In the genomic region with DNA sequence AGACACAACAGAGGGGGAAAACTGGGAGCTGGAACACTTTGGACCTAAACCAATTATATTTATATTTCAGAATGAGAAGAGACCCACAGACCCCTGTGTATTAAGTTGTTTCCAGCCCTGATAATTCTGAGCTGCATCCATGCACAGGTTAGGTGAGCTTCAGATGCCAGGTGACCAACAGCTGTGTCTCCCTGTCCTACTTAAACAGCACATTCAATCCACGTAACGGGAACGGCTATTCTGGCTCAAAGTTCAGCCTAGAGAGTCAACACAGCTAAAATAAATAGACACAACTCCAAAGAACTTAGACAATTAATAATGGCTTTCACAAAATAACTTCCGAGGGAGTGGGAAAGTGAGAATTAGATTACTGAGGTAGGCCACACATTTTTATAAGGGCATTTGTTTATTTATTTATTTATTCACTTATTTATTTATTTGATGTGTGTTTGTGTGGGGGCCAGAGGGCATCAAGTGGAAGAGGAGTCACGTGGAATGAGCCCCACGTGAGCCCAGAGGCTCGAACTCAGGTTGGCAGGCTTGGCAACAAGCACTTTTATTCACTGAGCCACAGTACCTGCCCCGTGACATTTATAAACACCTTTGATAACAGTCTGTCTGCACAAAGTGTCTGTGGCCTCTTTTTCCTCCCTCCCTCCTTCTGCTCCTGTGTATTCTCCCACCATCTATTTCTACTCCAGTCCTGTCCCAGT, we compare ENCODE assay signal across 26 mouse cellular contexts. TPM values are rescaled to one million over a fixed set of nuclear protein-coding genes. Genes with fewer than 3 reads are reported as not detected.
"Had no signal": no experiment of that assay in that cellular context is flagged by ENCODE, and none has a peak within 500 bp of the region (broad histone marks: within the 10 kb centered on the region; RNA-seq: fewer than 3 reads in every experiment).

No protein-coding gene starts in this region.

- H3K4me2 ChIP-seq: heart, embryonic 11.5 days; hindbrain, embryonic 12.5 days; hindbrain, embryonic 14.5 days; intestine, embryonic 15.5 days; limb, embryonic 12.5 days; liver, embryonic 13.5 days had no signal

- H3K36me3 ChIP-seq: hindbrain, embryonic 10.5 days; hindbrain, embryonic 12.5 days; intestine, embryonic 15.5 days; limb, embryonic 10.5 days; limb, embryonic 12.5 days; liver, embryonic 13.5 days had no signal

- ATAC-seq: forebrain, postnatal 0 days; hindbrain, embryonic 16.5 days; inflammation-experienced regulatory T-cells, adult 6 months; intestine, embryonic 15.5 days; intestine, postnatal 0 days had no signal

- DNase-seq: forebrain, postnatal 0 days; gastrocnemius, adult 2 months; gastrocnemius, postnatal 10 days; gastrocnemius, postnatal 25 days; heart, adult 2 months; heart, postnatal 10 days; heart, postnatal 4 days; kidney, adult 18-20 months; kidney, adult 8-10 months; kidney, postnatal 10 days; kidney, postnatal 25 days; kidney, postnatal 4 days; liver, embryonic 13.5 days had no signal

- H3K9ac ChIP-seq: forebrain, postnatal 0 days; hindbrain, embryonic 12.5 days; hindbrain, embryonic 14.5 days; intestine, embryonic 15.5 days; limb, embryonic 12.5 days; liver, embryonic 13.5 days had no signal

- H3K9me3 ChIP-seq: hindbrain, embryonic 10.5 days; hindbrain, embryonic 12.5 days; intestine, embryonic 15.5 days; limb, embryonic 10.5 days; liver, embryonic 13.5 days had no signal

- H3K4me1 ChIP-seq: hindbrain, embryonic 10.5 days; hindbrain, embryonic 12.5 days; intestine, embryonic 15.5 days; limb, embryonic 12.5 days; liver, embryonic 13.5 days had no signal

- H3K4me3 ChIP-seq: gastrocnemius, adult 2 months; heart, adult 2 months; hindbrain, embryonic 10.5 days; hindbrain, embryonic 12.5 days; intestine, embryonic 15.5 days; layer of hippocampus, adult 2 months; left cerebral cortex, adult 2 months; limb, embryonic 10.5 days; limb, embryonic 12.5 days; liver, embryonic 13.5 days had no signal

- H3K27me3 ChIP-seq: hindbrain, embryonic 12.5 days; intestine, embryonic 15.5 days; limb, embryonic 12.5 days; liver, embryonic 13.5 days had no signal

- H3K27ac ChIP-seq: gastrocnemius, adult 2 months; heart, adult 2 months; hindbrain, embryonic 10.5 days; hindbrain, embryonic 12.5 days; hindbrain, embryonic 14.5 days; intestine, embryonic 15.5 days; layer of hippocampus, adult 2 months; left cerebral cortex, adult 2 months; limb, embryonic 10.5 days; limb, embryonic 12.5 days; liver, embryonic 13.5 days had no signal

RNA-seq across cellular contexts. Expression of a gene that starts 10.8 kb away (rescaled TPM):
- total RNA-seq: granulocyte monocyte progenitor cell, adult 5-6 weeks had no signal
